Mouse (Mus musculus) stomach, embryonic 16.5 days (tissue): ENCODE data around the gene Ppm1g. TPM values are rescaled to one million over a fixed set of nuclear protein-coding genes. Genes with fewer than 3 reads are reported as not detected.
"Not testable (repeated sequence)": the region's sequence is repeated elsewhere in the genome, so short reads cannot be mapped to it uniquely, and the experiment has no call there.

Experiments
- ATAC-seq: fragments of 200-750 bp; cut with Nextera tagmentation; 2 replicates; pipeline ENCODE4 v1.8.0; 2017; ENCODE audit warnings: moderate number of reproducible peaks, moderate TSS enrichment; ENCODE audit not compliant: insufficient read depth, low FRiP score
- H3K27ac ChIP-seq: fragments of 300-500 bp; sonication (generic); 2 replicates; pipeline ENCODE4 v1.5.1; 2014; ENCODE audit warnings: low read length
- H3K27me3 ChIP-seq: fragments of 300-500 bp; sonication (generic); 2 replicates; pipeline ENCODE4 v1.6.1; 2014; ENCODE audit warnings: low read length, control low read depth, mixed read lengths; ENCODE audit not compliant: control insufficient read depth, insufficient read depth
- H3K36me3 ChIP-seq: fragments of 300-500 bp; sonication (generic); 2 replicates; pipeline ENCODE4 v1.6.1; 2014; ENCODE audit warnings: low read length; ENCODE audit not compliant: control insufficient read depth, insufficient read depth
- H3K4me1 ChIP-seq: fragments of 300-500 bp; sonication (generic); 2 replicates; pipeline ENCODE4 v1.6.1; 2014; ENCODE audit warnings: low read length, control low read depth, mixed read lengths; ENCODE audit not compliant: control insufficient read depth, insufficient read depth
- H3K4me2 ChIP-seq: fragments of 300-500 bp; sonication (generic); 2 replicates; pipeline ENCODE4 v1.6.1; 2014; ENCODE audit warnings: low read depth, low read length, mixed read lengths
- H3K4me3 ChIP-seq: fragments of 300-500 bp; sonication (generic); replicated peaks from 2 replicates; pipeline ENCODE4 v1.5.1; 2014; ENCODE audit warnings: mild to moderate bottlenecking, low read length
- H3K9ac ChIP-seq: fragments of 300-500 bp; sonication (generic); 2 replicates; pipeline ENCODE4 v1.6.1; 2014; ENCODE audit warnings: low read length
- H3K9me3 ChIP-seq: fragments of 300-500 bp; sonication (generic); replicated peaks from 2 replicates; pipeline ENCODE4 v1.6.1; 2016; ENCODE audit warnings: low read length, control low read depth; ENCODE audit not compliant: control insufficient read depth
- WGBS: fragments of 180-500 bp; shearing (Covaris S2); extraction: QIAGEN DNeasy Blood & Tissue Kit; methylation state at CpG from one replicate; pipeline ENCODE4 v1.1.7; 2014; 5-methylcytosine and 5-hydroxymethylcytosine counted together
- polyA plus RNA-seq: library from polyadenylated mRNA; unstranded; fragments of >200 nt; fragmentation: Nextera tagmentation; extraction: Ambion mirVana; gene quantifications from 2 replicates; pipeline ENCODE4 v1.2.1, GENCODE M21; 2015

Ppm1g gene
- polyA plus RNA-seq, 1 experiment from 2014 or later, result 108 TPM

- Histone ChIP-seq H3K4me2 (no peak overlapping the region), H3K9me3 (no peaks in the 10 kb centered on the region), H3K4me3 (no peak overlapping the region), H3K36me3 (no peaks in the 10 kb centered on the region), H3K27ac (no peak overlapping the region), H3K9ac (no peak overlapping the region), H3K4me1 (peaks cover 4% of the 10 kb centered on the region), H3K27me3 (no peaks in the 10 kb centered on the region)
- WGBS, result 91% methylated on average over 9 of the region's 9 CpGs
- no peak for ATAC-seq
These were observed 2.2 kb upstream of the Ppm1g start for GRCm38 (mm10) chr5:31222696-31223095.

DNA sequence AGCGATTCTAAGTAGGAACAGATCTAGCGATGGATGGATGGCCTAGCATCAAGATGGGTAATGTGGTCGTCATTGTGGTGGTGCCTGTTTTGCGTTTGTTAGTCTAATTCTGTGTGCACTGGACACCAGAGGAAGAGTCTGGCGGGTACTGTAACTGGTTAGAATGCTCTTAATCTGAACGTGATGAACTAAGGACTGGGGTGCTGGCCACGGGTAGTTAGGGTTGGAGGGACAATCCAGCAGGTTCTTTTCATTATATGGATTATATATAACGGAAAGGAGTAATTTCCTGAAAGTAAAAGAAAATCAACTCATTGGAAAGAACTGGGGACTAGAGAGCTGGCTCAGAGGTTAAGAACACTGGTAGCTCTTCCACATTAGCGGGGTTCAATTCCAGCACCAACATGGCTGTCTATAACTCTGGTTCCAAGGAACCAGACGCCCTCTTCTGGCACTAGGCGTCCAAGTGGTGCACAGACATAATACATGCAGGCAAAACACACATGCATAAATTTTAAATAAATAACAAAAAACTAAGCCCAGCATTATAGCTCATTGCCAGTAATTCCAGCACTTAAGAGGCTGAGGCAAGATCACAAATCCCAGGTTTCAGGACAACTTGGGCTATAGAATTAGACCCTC is 938 bp upstream of the Ppm1g start:
- peak overlapping the region; percentile 87 for H3K4me3 ChIP-seq
- 17% methylated on average over 11 of the region's 11 CpGs for WGBS
- ATAC-seq, result no peak
- H3K4me1 ChIP-seq, result peaks cover 4% of the 10 kb centered on the region
- peak overlapping the region; percentile 91 for H3K27ac ChIP-seq
- H3K9me3 ChIP-seq, result no peaks in the 10 kb centered on the region
- H3K36me3 ChIP-seq, result no peaks in the 10 kb centered on the region
- H3K27me3 ChIP-seq, result no peaks in the 10 kb centered on the region
- peak overlapping the region; percentile 79 for H3K4me2 ChIP-seq
- H3K9ac ChIP-seq, result peak overlapping the region; percentile 76

GRCm38 (mm10) chr5:31219911-31220447 is 508 bp downstream of the Ppm1g start:
- Histone ChIP-seq H3K4me1 (peaks cover 4% of the 10 kb centered on the region), H3K9ac (peak overlapping the region; percentile 92), H3K27me3 (no peaks in the 10 kb centered on the region), H3K27ac (peak overlapping the region; percentile 90), H3K4me2 (peak overlapping the region; percentile 69), H3K9me3 (no peaks in the 10 kb centered on the region), H3K36me3 (no peaks in the 10 kb centered on the region), H3K4me3 (peak overlapping the region; percentile 87)
- under 1% methylated on average over 40 of the region's 40 CpGs for WGBS
- ATAC-seq, result peak; percentile 59

DNA sequence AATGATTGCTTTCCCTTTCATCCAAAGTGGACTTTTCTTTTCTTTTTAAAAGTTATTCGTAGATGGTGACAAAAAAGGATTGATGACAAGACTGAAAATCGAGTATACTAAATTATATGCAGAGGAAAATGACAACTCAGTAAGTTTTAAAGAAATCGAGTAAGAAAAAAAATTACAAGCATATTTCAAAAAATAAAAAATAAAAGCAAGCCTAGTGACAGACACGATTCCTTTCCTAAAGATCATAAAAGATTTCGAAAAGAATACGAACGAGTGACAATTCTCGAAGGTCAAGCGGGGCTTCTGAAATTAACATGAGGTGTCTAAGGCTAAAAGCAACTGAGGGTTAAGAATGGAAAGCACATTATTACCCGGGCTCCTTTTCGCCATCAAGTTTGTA is 1.0 kb downstream of the Ppm1g start:
- no peaks in the 10 kb centered on the region for H3K36me3 ChIP-seq
- no peak for ATAC-seq
- WGBS, result 0% methylated on average over 11 of the region's 11 CpGs
- H3K9ac ChIP-seq, result peak overlapping the region; percentile 92
- no peaks in the 10 kb centered on the region for H3K9me3 ChIP-seq
- peak overlapping the region; percentile 87 for H3K4me3 ChIP-seq
- peak overlapping the region; percentile 90 for H3K27ac ChIP-seq
- H3K4me1 ChIP-seq, result peaks cover 4% of the 10 kb centered on the region
- H3K4me2 ChIP-seq, result peak overlapping the region; percentile 69
- H3K27me3 ChIP-seq, result no peaks in the 10 kb centered on the region

- Histone ChIP-seq H3K4me3 (peak overlapping the region; percentile 87), H3K9me3 (no peaks in the 10 kb centered on the region), H3K9ac (no peak overlapping the region), H3K4me2 (peak overlapping the region; percentile 69), H3K27me3 (no peaks in the 10 kb centered on the region), H3K36me3 (no peaks in the 10 kb centered on the region), H3K27ac (no peak overlapping the region; the same call in 1 of the 2 replicates), H3K4me1 (peaks cover 4% of the 10 kb centered on the region)
- WGBS, result 1% methylated on average over 2 of the region's 2 CpGs
- ATAC-seq, result no peak
These were observed 1.4 kb downstream of the Ppm1g start for GRCm38 (mm10) chr5:31219070-31219469.

DNA sequence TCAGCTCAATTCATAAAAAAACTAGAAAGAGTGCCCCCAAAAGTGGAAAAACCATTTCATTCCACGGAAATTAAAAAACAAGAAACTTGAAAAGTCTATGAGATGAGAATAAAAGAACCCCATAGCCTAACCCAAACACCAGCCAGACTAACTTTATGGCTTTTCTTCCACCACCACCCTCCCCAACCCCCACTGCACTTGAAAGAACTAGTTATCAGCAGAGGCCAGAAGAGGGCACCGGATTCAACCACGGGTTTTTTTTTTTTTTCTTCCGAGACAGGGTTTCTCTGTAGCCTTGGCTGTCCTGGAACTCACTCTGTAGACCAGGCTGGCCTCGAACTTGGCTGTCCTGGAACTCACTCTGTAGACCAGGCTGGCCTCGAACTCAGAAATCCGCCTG is 2.2 kb downstream of the Ppm1g start:
- H3K27me3 ChIP-seq, result no peaks in the 10 kb centered on the region
- no peak overlapping the region for H3K4me2 ChIP-seq
- H3K4me3 ChIP-seq, result no peak overlapping the region
- ATAC-seq, result no peak
- H3K4me1 ChIP-seq, result peaks cover 4% of the 10 kb centered on the region
- WGBS, result 52% methylated on average over 7 of the region's 7 CpGs
- H3K9ac ChIP-seq, result no peak overlapping the region
- H3K9me3 ChIP-seq, result no peaks in the 10 kb centered on the region
- H3K27ac ChIP-seq, result no peak overlapping the region
- H3K36me3 ChIP-seq, result no peaks in the 10 kb centered on the region

GRCm38 (mm10) chr5:31216554-31216953 is 3.9 kb downstream of the Ppm1g start:
- H3K27me3 ChIP-seq, H3K9me3 ChIP-seq, H3K4me1 ChIP-seq, H3K9ac ChIP-seq, H3K4me3 ChIP-seq, H3K36me3 ChIP-seq, H3K27ac ChIP-seq, H3K4me2 ChIP-seq, ATAC-seq: not testable (repeated sequence)
- 84% methylated on average over 6 of the region's 6 CpGs for WGBS

GRCm38 (mm10) chr5:31204421-31204820 is 16.1 kb downstream of the Ppm1g start:
- no peak for ATAC-seq
- H3K4me3 ChIP-seq, result no peak overlapping the region
- no peaks in the 10 kb centered on the region for H3K27me3 ChIP-seq
- peaks cover 12% of the 10 kb centered on the region for H3K4me1 ChIP-seq
- WGBS, result 89% methylated on average over 6 of the region's 6 CpGs
- H3K36me3 ChIP-seq, result peaks cover 11% of the 10 kb centered on the region
- H3K4me2 ChIP-seq, result no peak overlapping the region
- H3K9me3 ChIP-seq, result 0 out of 2 replicates have a peak, but pooled peaks cover 5% of the 10 kb centered on the region
- no peak overlapping the region for H3K27ac ChIP-seq
- no peak overlapping the region for H3K9ac ChIP-seq

DNA sequence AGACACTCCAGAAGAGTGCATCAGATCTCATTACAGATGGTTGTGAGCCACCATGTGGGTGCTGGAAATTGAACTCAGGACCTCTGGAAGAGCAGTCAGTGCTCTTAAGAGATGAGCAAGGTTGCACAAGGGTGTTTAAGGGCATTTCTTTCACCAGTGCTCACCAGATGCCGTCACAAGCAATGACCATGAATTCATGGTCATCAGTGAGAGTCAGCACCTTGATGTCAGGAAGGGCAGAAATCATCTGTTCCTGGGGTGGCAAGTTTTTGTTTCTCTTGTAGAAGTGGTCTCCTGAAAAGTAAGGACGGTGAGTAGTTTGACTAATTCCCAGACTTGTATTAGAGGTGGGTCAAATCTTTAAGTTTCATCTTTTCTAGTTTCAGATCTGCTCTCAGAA is 16.6 kb downstream of the Ppm1g start:
- Histone ChIP-seq H3K4me2 (no peak overlapping the region), H3K4me3 (no peak overlapping the region), H3K27me3 (no peaks in the 10 kb centered on the region), H3K9me3 (0 out of 2 replicates have a peak, but pooled peaks cover 5% of the 10 kb centered on the region), H3K36me3 (peaks cover 15% of the 10 kb centered on the region), H3K4me1 (peaks cover 12% of the 10 kb centered on the region), H3K27ac (no peak overlapping the region), H3K9ac (no peak overlapping the region)
- 86% methylated on average over 2 of the region's 2 CpGs for WGBS
- ATAC-seq, result no peak
